Mouse (Mus musculus): ENCODE results near the gene Ubac2. TPM values are rescaled to one million over a fixed set of nuclear protein-coding genes. Genes with fewer than 3 reads are reported as not detected.

Gene Ubac2
- polyA plus RNA-seq, 1 experiment from 2014 or later, result 52.4 TPM

DNA sequence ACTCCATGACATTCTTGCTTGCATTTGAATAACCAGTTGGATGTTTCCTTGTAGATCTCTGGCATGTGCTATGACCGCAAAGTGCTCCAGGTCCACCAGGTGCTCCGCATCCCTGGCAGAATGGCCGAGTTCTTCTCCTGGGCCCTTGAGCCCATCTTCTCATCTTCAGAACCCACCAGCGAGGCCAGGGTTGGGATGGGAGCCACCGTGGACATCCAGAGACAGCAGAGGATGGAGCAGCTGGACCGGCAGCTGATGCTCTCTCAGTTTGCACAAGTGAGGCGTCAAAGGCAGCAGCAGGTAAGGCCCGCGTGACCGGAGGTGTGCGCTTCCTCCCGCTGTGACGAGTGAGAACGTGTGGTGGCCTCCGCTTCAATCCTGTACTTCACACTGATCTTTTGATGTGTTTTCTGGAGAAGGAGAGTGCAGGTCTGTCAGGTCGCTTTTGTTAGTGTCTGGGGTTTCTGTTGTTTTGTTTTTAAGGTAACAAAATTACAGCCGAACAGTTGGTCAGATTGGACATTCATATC is 115.8 kb downstream of the Ubac2 start:
- no peak for ATAC-seq (ENCODE audit: extremely low read depth, insufficient number of reproducible peaks, low FRiP score, low TSS enrichment)
- Histone ChIP-seq H3K4me3 (no peak overlapping the region), H3K27ac (replicated peaks) (no peak overlapping the region), H3K27me3 (replicated peaks) (no peaks in the 10 kb centered on the region), H3K9ac (no peak overlapping the region), H3K4me2 (no peak overlapping the region), H3K36me3 (peaks cover 25% of the 10 kb centered on the region), H3K9me3 (no peaks in the 10 kb centered on the region), H3K4me1 (peaks cover 16% of the 10 kb centered on the region)
- WGBS, result 89% methylated on average over 17 of the region's 17 CpGs

DNA sequence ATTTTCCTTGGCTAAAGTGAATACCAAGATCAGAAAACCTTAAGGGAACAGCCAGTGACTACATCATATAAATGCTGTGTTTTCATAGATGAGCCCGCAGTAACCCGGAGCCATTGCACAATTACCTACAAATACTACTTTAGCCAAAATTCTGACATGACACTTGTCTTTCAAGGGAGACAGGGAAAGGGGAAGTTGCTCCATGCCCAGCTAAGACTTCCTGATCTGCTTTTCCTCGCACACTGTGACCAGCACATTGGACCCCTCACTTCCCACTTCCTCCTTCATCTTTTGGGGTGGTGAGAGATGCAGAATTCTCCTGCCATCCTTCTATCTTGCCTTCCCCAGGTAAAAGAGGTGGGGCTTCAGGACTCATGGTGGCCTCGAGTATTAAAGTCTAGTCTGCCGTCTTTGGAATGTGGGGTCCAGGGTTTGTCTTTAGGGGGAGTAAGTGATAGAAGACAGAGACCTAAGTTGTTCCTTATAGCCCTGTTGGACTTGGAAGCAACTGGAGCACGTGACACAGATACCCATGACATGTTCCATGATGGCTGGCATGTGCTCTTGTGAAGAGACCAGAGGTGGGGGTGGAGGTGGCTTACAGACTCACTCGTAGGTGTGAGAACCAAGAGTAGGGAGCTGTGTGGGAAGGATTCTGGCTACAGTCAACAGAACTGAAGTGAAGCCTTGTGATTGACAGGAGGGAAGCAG is 116.6 kb downstream of the Ubac2 start:
- no peak overlapping the region for H3K4me2 ChIP-seq
- H3K27me3 ChIP-seq (replicated peaks), result no peaks in the 10 kb centered on the region
- ATAC-seq (ENCODE audit: extremely low read depth, insufficient number of reproducible peaks, low FRiP score, low TSS enrichment), result no peak
- 89% methylated on average over 7 of the region's 7 CpGs for WGBS
- H3K4me1 ChIP-seq, result peaks cover 16% of the 10 kb centered on the region
- H3K9me3 ChIP-seq, result no peaks in the 10 kb centered on the region
- no peak overlapping the region for H3K27ac ChIP-seq (replicated peaks)
- H3K4me3 ChIP-seq, result no peak overlapping the region
- H3K36me3 ChIP-seq, result peaks cover 25% of the 10 kb centered on the region
- no peak overlapping the region for H3K9ac ChIP-seq

DNA sequence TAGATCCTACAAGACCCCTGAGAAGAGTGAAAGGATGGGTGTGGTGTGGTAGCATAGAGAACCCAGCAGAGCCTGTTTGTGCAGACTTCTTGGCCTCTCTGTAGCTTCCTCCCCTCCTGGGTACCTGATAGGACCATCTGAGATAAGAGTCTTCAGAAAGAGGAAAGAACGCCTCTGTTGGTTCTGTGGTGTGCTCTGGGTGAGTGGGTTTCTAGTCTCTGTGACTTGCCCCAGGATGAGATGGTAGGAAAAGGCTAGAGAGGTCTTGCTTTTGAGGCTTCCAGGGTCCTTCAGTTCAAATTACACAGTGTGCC is 117.1 kb downstream of the Ubac2 start:
- Histone ChIP-seq H3K4me2 (no peak overlapping the region), H3K27ac (replicated peaks) (no peak overlapping the region), H3K27me3 (replicated peaks) (no peaks in the 10 kb centered on the region), H3K9ac (no peak overlapping the region), H3K36me3 (peaks cover 25% of the 10 kb centered on the region), H3K4me3 (no peak overlapping the region), H3K4me1 (peaks cover 21% of the 10 kb centered on the region), H3K9me3 (no peaks in the 10 kb centered on the region)
- WGBS, result 61% methylated on average over 1 of the region's 1 CpGs
- ATAC-seq (ENCODE audit: extremely low read depth, insufficient number of reproducible peaks, low FRiP score, low TSS enrichment), result no peak

DNA sequence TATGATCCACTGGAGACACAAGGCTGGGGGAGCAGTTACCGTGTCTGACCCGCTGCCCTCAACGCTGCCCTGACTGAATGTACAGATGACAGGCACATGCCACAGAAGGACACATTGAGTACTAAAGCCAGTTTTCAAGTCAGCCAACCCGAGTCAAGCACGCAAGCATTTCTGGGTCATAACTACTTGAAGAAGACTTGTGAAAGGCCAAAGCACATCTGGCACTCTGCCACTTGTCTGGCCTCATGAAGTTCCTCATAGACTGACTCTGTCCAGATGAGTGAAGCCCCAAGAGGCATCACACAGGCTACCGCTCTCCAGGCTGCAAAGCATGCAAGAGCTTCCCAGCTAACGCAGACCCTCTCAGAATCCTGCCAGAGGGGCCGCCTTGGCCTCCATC is 118.4 kb downstream of the Ubac2 start:
- H3K4me3 ChIP-seq, result no peak overlapping the region
- no peaks in the 10 kb centered on the region for H3K27me3 ChIP-seq (replicated peaks)
- H3K9ac ChIP-seq, result no peak overlapping the region
- H3K36me3 ChIP-seq, result peaks cover 29% of the 10 kb centered on the region
- no peak overlapping the region for H3K27ac ChIP-seq (replicated peaks)
- H3K9me3 ChIP-seq, result no peaks in the 10 kb centered on the region
- no peak for ATAC-seq (ENCODE audit: extremely low read depth, insufficient number of reproducible peaks, low FRiP score, low TSS enrichment)
- peaks cover 21% of the 10 kb centered on the region for H3K4me1 ChIP-seq
- H3K4me2 ChIP-seq, result no peak overlapping the region
- WGBS, result 75% methylated on average over 8 of the region's 8 CpGs

- Histone ChIP-seq H3K4me1 (peaks cover 13% of the 10 kb centered on the region), H3K4me3 (no peak overlapping the region), H3K36me3 (peaks cover 24% of the 10 kb centered on the region), H3K9me3 (no peaks in the 10 kb centered on the region), H3K27ac (replicated peaks) (no peak overlapping the region), H3K9ac (no peak overlapping the region), H3K4me2 (no peak overlapping the region), H3K27me3 (replicated peaks) (no peaks in the 10 kb centered on the region)
- WGBS, result 86% methylated on average over 8 of the region's 8 CpGs
- no peak for ATAC-seq (ENCODE audit: extremely low read depth, insufficient number of reproducible peaks, low FRiP score, low TSS enrichment)
These were observed 121.0 kb downstream of the Ubac2 start for GRCm38 (mm10) chr14:121999455-121999854.

DNA sequence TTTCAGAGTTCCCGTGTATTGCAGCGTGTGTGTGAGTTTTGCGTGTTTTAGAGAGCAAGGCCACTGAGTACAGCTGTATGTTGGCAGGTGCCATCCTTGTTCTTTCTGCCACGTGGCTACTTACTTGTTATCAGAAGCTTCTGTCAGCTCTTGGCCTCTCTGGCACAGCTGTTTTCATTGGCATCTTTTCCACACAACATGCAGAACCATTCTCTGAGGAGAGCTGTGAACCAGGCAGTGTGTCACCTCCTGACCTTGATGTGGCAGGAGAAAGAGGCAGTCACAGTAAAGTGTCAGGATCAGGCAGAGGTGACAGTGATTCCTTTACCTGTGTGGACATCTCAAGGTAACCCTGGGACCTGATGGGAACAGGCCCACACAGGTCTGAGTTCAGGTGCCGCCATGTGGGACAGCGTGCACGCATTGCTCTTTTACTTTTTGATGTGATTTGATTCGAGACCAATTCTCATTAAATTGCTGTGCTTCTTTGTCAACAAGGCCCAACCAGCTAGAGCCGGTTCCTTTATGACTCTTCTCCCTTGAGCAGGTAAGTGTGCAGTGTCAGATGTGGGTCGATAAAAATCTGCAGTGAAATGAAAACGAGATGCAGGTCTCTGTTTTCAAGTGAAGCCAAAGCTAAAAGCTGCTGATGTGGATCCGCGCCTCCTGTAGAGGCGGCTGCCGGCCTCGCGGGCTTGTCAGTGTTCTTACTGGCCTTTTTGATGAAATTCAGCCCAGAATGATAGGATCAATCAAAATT is 122.1 kb downstream of the Ubac2 start:
- 87% methylated on average over 17 of the region's 17 CpGs for whole genome bisulfite sequencing
- ATAC-seq (ENCODE audit: extremely low read depth, insufficient number of reproducible peaks, low FRiP score, low TSS enrichment), result no peak
- no peak overlapping the region for H3K9ac ChIP-seq
- no peak overlapping the region for H3K4me3 ChIP-seq
- H3K36me3 ChIP-seq, result peaks cover 13% of the 10 kb centered on the region
- H3K4me2 ChIP-seq, result no peak overlapping the region
- H3K27me3 ChIP-seq (replicated peaks), result no peaks in the 10 kb centered on the region
- no peaks in the 10 kb centered on the region for H3K9me3 ChIP-seq
- H3K4me1 ChIP-seq, result peaks cover 13% of the 10 kb centered on the region
- H3K27ac ChIP-seq (replicated peaks), result no peak overlapping the region

DNA sequence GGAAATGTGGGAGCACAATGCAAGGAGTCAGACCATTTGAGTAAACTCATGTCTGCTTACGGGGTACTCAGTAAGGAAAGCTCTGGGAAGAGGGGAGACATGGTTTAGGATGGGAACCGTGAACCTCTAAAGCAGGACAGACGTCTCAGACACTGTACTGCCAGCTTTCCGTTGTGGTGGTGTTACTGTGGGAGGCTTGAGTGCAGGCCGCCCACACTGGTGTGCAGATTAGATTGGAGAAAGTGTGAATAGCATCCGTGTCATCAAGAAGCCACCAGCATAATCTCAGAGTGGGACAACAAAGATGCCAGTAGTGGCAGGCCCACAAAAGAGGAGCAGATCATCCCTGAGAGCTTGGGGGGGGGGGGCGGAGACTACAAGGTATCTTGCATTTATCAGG is 123.8 kb downstream of the Ubac2 start:
- H3K9me3 ChIP-seq, result no peaks in the 10 kb centered on the region
- H3K9ac ChIP-seq, result no peak overlapping the region
- peaks cover 5% of the 10 kb centered on the region for H3K4me1 ChIP-seq
- H3K4me2 ChIP-seq, result no peak overlapping the region
- H3K27ac ChIP-seq (replicated peaks), result no peak overlapping the region
- H3K36me3 ChIP-seq, result peaks cover 4% of the 10 kb centered on the region
- ATAC-seq (ENCODE audit: extremely low read depth, insufficient number of reproducible peaks, low FRiP score, low TSS enrichment), result no peak
- H3K4me3 ChIP-seq, result no peak overlapping the region
- H3K27me3 ChIP-seq (replicated peaks), result no peaks in the 10 kb centered on the region
- 67% methylated on average over 7 of the region's 7 CpGs for WGBS

- no peak overlapping the region for H3K9ac ChIP-seq
- H3K36me3 ChIP-seq, result peaks cover 9% of the 10 kb centered on the region
- H3K27ac ChIP-seq (replicated peaks), result no peak overlapping the region
- H3K4me2 ChIP-seq, result no peak overlapping the region
- no peaks in the 10 kb centered on the region for H3K9me3 ChIP-seq
- H3K27me3 ChIP-seq (replicated peaks), result no peaks in the 10 kb centered on the region
- peaks cover 5% of the 10 kb centered on the region for H3K4me1 ChIP-seq
- H3K4me3 ChIP-seq, result no peak overlapping the region
- no peak for ATAC-seq (ENCODE audit: extremely low read depth, insufficient number of reproducible peaks, low FRiP score, low TSS enrichment)
These were observed 125.4 kb downstream of the Ubac2 start for GRCm38 (mm10) chr14:122003812-122004211.

GRCm38 (mm10) chr14:122008261-122008660 is 129.8 kb downstream of the Ubac2 start:
- peaks cover 11% of the 10 kb centered on the region for H3K4me1 ChIP-seq
- no peaks in the 10 kb centered on the region for H3K27me3 ChIP-seq (replicated peaks)
- 88% methylated on average over 4 of the region's 4 CpGs for WGBS
- no peak overlapping the region for H3K9ac ChIP-seq
- H3K9me3 ChIP-seq, result no peaks in the 10 kb centered on the region
- no peak overlapping the region for H3K27ac ChIP-seq (replicated peaks)
- H3K4me3 ChIP-seq, result no peak overlapping the region
- no peak overlapping the region for H3K4me2 ChIP-seq
- H3K36me3 ChIP-seq, result peaks cover 27% of the 10 kb centered on the region
- no peak for ATAC-seq (ENCODE audit: extremely low read depth, insufficient number of reproducible peaks, low FRiP score, low TSS enrichment)

DNA sequence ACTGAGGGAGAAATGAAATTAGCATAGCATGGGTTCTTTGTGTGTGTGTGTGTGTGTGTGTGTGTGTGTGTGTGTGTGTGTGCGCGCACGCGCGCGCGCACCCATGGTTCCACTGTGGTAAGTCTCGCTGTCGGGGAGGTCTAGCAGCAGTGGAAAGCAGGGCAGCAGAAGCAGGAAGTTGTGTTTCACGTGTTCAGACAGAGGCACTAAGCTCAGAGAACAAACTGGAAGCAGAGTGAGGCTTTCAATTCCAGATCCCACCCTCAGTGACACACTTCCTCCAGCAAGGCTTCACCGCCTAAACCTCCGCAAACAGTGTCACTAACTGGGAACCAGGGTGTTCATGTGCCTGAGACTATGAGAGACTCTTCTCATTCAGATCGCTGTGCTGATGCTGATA is 131.1 kb downstream of the Ubac2 start:
- peaks cover 12% of the 10 kb centered on the region for H3K4me1 ChIP-seq
- no peak overlapping the region for H3K9ac ChIP-seq
- no peaks in the 10 kb centered on the region for H3K9me3 ChIP-seq
- H3K27ac ChIP-seq (replicated peaks), result no peak overlapping the region
- no peaks in the 10 kb centered on the region for H3K27me3 ChIP-seq (replicated peaks)
- no peak overlapping the region for H3K4me3 ChIP-seq
- WGBS, result 83% methylated on average over 13 of the region's 13 CpGs
- peaks cover 35% of the 10 kb centered on the region for H3K36me3 ChIP-seq
- no peak overlapping the region for H3K4me2 ChIP-seq
- ATAC-seq (ENCODE audit: extremely low read depth, insufficient number of reproducible peaks, low FRiP score, low TSS enrichment), result no peak

DNA sequence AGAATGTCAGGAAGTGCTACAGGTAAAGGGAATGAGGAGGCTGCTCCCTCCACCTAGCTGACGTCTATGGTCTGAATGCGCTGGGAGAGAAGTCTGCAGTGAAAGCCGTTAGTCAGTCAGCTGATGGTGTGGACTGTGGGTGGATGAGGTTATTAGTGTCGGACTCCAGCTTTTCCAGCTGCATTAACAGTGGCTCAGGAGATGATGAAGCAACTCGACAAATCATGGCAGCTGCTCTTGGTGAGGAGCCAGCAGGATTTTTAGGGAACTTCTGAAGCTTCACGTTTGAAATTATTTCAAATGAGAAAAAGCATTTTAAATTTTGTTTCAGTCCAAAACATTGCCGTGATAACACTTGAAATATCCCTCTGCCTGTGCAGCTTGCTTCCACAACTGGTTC is 131.9 kb downstream of the Ubac2 start:
- no peaks in the 10 kb centered on the region for H3K27me3 ChIP-seq (replicated peaks)
- no peak overlapping the region for H3K27ac ChIP-seq (replicated peaks)
- no peak for ATAC-seq (ENCODE audit: extremely low read depth, insufficient number of reproducible peaks, low FRiP score, low TSS enrichment)
- no peak overlapping the region for H3K4me2 ChIP-seq
- peaks cover 20% of the 10 kb centered on the region for H3K4me1 ChIP-seq
- H3K9me3 ChIP-seq, result no peaks in the 10 kb centered on the region
- WGBS, result 84% methylated on average over 7 of the region's 7 CpGs
- no peak overlapping the region for H3K9ac ChIP-seq
- peaks cover 35% of the 10 kb centered on the region for H3K36me3 ChIP-seq
- H3K4me3 ChIP-seq, result no peak overlapping the region

- Histone ChIP-seq H3K4me1 (peaks cover 35% of the 10 kb centered on the region), H3K4me2 (no peak overlapping the region), H3K27me3 (replicated peaks) (no peaks in the 10 kb centered on the region), H3K9me3 (no peaks in the 10 kb centered on the region), H3K27ac (replicated peaks) (no peak overlapping the region), H3K4me3 (no peak overlapping the region), H3K9ac (no peak overlapping the region), H3K36me3 (peaks cover 35% of the 10 kb centered on the region)
- no peak for ATAC-seq (ENCODE audit: extremely low read depth, insufficient number of reproducible peaks, low FRiP score, low TSS enrichment)
- WGBS, result 85% methylated on average over 8 of the region's 8 CpGs
These were observed 133.3 kb downstream of the Ubac2 start for GRCm38 (mm10) chr14:122011768-122012167.
